Mouse (Mus musculus) MN1 (cell line): ENCODE measurements around the gene Enpp6.
"Not testable (repeated sequence)": the region's sequence is repeated elsewhere in the genome, so short reads cannot be mapped to it uniquely, and the experiment has no call there.

ENCODE experiments used
- DNase-seq: peaks from one replicate; pipeline ENCODE4 v3.0.0-alpha.2; 2016; ENCODE audit warnings: low spot score

Enpp6 gene

DNA sequence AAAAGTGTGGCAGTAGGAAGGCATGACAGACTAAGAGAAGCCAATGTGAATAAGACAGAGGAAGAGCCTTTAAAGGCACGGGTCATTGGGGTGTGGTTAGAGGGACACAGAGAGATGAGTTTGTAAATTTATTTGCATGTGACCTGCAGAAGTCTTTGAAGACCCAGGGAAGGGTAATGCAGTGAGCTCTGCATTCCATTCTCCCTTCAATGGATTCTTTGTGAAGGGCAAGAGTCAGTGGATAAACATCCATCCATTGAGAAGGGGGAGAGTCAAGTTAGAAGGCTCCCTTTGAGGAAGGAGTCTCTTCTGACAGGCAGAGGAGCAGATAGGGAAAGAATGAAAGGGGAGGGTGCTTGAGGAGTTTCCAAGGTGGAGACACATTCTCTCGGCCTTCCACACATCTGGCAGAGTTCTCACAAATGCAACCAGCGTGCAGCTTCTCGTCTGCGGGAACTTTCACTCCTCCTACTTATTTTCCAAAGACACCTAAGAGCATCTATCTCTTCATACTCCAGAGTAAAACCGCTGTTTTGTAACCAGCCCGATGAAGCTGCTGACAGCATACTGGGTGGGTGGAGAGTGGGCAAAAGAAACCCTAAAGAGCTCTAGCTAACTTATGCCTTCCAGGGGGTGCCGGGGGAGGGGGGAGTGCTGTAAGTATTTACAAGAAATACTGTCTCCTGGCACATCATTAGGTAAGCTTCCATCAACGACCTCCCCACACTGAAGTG lies 9.4 kb downstream of the Enpp6 start:
- no peak for DNase-seq

DNA sequence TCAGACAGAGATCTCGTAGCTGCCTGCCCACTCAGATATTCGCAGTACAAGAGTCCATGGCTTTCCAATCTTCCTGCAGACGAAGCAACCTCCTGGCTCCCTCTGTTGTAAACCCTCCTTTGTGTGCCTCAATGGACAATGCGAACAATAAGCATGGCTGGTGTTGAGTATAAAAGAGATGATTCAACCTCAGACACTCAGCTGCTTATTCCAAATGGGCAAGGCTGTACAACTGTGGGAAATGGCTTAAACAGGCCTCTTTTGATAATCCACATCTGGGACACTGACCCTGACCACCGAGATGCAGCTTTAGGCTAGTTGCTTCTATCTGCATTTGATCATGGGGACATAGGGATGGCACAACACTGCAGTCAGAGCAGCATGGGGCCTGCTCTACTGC lies 19.0 kb downstream of the Enpp6 start:
- no peak for DNase-seq

DNA sequence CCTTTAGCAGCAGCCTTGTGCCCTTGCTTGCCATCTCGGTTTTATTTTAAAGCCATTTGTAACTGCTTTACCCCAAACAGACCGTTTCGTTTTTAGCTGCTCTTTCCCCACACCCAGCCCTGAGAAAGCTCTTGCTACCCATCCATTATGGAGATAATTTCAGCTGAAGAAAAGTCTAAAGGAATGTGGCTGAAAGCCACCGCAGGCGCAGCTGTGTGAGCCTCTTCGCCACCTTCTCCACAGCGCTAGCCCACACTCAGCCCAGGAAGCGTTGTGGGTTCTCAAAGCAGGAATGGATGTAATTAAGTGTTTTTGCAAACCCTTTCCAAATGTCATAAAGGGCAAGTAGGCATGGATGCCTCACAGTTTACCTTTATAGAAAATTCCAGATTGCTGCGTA lies 20.1 kb downstream of the Enpp6 start:
- no peak for DNase-seq

DNA sequence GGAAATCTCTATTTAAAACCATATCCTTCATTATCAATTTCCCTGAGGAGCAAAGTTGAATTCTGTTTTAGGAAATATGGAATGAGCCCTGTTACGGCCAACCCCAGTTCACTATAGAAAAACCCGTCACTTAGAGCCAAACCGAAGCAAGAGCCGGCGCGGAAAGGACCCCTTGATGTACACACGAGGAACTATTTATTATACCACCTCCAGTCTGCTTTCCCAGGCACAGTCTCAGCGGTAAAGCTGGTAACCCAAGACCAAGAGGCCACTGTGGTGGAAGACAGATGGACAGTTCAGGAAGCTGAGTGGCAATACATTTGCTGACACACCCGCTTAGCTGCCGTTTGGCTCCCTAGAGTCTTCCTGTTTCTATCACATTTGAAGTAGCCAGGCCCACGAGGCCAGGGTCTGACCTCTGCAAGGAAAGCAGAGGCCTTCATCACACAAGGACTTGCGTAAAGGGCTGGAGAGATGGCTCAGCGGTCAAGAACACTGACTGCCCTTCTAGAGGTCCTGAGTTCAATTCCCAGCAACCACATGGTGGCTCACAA lies 21.6 kb downstream of the Enpp6 start:
- no peak for DNase-seq

DNA sequence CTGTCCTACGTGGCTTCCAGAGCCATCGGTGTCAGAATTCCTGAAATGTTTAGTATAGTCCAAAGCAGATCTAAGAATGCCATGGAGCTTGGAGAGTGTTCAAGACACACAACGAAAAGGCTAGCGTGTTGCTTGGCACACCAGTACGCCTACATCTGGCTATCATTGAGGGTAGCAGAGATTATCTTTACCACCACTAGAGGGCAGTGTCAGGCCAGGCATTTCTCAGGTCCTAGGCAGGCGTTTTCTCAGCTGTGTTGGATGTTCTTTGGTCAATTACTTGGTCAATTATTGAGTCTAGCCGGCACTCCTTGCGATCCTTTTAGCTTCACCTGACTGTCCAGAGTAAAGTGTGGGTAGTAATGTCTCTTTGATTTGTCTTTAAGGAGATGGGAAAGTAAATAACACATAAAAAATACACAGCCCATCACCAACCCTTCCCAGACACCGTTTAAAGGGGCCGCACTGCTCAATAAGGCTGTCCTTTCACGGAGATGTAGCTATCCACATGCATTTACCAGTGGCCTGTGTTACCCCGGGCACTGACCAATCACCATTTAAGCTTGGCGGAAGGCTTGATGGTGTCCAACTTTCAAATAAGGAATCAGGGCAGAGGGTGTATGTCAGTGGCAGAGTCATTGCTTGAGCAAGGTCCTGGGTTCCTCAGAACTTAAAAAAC lies 29.7 kb downstream of the Enpp6 start:
- DNase-seq, result peak; percentile 88

DNA sequence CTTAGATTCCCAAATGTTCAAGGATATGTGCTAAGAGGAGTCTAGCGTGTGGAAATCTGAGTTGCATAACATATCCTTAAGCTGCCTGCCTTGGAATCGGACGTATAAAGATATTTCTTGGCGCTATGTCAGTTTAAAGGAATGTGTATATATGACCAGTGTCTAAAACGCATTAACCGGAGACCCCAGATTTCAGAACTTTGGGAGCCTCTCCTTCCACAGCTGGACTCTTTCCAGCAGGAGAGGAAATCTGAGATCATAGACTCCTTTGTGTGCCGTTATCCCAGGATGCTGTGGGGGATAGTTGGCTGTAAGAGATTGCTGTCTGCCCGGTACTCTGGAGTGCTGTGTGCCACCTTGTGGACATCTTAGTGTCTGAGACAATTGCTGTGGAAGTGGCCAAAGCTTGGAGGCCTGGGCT lies 34.5 kb downstream of the Enpp6 start:
- DNase-seq, result no peak

DNA sequence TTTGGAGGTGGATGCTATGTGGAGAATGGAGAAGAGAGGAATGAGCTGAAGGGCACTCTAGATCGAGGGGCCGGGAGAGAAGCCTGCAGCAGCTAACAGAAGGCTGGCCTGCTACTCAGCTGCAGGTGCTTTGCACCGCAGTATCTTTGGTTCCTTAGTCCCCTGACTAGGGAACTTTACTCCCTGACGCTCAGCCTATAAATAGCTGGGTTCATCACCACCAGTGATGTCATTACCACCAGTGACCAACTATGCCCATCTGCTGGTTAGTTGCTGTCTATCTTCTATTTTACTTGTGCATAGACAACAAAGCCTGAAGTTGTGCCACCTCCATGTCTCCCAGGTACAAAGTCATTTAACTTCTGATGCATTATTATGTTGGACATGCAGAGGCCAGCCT lies 37.9 kb downstream of the Enpp6 start:
- DNase-seq, result no peak

DNA sequence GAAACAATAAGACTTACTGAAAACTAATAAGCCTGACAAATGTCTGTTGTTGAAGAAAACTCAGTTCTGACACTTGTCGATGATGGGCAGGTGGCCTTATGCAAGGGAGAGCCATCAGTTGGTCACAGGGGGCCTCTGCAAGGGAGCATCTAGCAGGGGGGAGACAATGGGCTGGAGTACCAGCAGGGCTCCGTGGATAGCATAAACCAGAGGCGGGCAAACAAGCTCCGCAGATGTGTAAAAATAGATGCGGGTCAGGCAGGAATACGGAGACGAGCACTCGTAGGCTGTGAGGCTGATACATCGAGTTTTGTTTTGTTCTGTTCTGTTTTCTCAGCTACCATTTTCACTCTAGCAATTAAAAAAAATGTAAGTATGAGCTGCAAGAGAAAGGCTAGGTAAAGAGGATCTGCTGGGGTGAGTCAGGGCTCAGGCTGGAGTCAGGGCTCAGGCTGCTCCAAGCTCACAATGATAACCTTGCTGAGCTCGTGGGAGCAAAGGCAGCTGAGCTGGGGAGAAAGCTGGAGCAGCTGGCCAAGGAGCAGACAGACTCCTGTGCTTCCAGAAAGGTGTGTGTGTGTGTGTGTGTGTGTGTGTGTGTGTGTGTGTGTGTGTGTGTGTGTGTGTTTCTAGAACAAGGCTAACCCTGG lies 40.3 kb downstream of the Enpp6 start:
- no peak for DNase-seq

DNA sequence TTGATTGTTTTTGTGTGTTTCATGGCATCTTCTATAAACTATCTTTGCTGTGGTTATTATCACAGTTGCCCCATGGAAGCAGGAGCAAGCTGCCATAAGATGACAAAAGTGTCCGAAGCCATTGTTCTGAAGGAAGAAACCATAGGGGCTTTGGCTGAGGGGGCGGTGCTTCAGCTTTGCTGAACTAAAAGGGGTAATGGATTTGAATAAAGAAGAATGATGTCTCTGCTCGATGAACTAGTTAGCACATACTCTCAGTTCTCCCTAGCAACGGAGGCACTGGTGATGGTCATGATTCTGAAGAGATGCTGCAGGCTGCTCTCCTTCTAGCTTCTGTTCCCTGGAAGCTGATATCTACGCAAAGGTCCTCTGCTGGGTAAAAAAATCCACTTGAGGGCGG lies 41.8 kb downstream of the Enpp6 start:
- no peak for DNase-seq

DNA sequence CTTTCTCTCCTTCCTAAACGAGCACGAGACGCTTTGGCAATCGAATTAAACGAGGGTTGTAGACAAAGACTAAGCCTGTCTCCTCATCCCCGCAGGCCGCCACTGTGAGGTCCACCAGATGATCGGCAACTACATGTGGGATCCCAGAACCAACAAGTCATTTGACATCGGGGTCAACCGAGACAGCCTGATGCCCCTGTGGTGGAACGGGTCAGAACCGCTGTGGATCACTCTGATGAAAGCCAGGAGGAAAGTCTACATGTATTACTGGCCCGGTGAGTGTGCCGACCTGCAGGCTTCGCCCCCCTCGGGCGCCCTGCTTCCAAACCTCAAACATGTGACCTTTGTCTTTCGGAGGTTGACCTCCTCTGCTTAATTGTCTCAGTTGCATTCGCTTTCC lies 43.6 kb downstream of the Enpp6 start:
- no peak for DNase-seq

DNA sequence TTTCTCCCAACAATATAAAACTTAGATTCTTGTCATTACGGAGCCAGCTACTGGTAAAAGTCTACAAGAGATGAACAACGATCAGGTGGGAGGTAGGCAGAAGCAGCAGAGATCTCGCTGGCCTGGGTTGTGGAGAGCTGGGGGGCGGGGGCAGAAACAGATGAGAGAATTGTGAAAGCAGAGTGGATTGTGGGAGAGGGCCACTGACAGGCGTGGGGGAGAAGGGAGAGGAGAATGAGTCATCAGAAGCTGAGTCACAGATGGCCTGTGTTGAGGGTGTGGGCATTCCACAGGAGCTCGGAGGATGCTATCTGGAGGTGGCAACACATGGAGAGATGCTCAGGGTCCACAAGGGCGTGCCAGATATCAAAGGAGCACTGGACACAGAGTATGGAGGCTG lies 45.4 kb downstream of the Enpp6 start:
- peak; percentile 40 for DNase-seq

DNA sequence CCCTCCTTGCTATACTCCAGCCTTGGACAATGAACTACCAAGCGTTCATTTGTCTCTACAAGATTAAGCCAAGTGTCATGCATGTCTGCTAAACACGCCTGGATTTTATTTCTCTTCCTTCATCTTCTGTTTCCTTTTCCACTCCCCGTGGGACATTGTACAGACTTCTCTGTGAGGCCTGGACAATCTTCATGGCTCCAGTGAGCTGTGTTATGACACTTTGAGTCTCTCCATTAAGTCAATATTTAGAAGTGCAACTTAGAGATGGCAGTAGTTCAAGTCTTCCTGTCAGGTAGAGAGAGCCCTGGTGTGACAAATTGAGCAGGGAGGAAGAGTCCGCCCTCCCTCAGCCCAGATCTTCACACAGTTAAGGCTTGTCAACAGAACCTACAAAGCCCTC lies 47.3 kb downstream of the Enpp6 start:
- peak; percentile 73 for DNase-seq

DNA sequence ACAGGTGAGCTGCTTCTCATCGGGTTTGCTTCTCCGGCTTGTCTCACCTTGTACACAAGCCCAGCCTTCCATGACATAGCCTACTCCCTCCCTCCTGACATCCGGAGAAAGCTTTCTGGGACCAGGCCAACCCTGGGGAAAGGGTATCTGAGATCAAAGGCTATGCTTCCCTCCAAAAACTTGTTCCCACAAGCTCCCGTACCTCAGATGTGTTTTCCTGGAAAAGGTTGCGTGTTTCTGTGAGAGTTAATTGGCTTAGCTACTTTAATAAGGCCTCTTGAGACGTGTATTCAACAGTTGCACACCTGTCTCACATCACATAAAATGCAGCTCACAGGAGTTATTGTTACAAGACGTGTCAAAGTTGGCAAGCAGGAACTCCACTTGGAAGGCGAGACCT lies 49.8 kb downstream of the Enpp6 start:
- DNase-seq, result no peak

DNA sequence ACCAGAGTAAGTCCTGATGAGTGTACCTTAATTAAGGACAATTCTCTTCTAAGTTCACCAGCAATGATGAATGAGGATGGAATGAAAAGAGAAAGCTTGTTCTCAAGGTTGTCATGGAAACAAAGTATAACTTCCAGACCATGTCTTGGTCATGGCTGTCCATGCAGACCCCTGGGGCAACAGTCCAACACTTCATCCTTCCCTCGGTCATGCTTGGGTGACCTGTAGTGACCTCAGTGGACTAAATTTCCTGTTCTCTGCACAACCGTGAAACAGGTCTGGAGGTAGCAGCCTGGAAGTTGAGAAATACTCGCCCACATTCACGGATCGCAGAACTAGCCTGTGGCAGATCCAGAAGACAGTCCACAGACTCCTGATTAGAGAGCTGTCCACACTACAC lies 50.7 kb downstream of the Enpp6 start:
- DNase-seq, result no peak

DNA sequence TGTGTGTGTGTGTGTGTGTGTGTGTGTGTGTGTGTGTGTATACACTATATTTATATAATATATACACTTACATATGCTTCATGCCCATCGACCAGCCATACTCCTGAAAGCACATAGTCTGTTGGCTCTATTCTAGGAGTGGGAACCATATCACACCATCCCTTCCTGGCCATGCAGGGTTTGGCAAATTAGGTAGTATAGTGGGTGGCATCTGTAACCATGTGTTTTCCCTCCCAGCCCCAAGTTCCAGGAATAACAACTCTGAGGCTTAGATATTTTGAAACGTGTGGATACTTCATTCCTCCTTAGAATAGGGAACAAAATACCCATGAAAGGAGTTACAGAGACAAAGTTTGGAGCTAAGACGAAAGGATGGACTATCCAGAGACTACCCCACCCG lies 53.5 kb downstream of the Enpp6 start:
- DNase-seq, result not testable (repeated sequence)

DNA sequence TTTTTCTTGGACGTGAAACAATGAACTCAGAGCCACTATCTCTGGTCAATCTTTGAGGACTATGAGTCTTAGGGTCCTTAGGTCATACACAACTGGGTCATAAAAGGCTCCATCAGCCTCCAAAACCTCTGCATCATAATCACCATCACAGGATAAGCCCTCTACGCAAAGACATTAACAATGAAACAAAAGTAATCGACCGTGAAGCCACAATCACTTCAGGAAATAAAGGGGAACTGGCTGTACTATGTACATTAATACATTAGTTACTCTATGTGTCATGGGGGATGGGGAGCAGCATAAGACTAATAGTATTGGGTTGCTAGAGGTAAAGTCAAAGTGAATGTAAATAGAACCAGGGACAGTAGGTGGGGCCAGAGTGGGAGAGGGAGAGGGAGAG lies 59.7 kb downstream of the Enpp6 start:
- DNase-seq, result no peak

DNA sequence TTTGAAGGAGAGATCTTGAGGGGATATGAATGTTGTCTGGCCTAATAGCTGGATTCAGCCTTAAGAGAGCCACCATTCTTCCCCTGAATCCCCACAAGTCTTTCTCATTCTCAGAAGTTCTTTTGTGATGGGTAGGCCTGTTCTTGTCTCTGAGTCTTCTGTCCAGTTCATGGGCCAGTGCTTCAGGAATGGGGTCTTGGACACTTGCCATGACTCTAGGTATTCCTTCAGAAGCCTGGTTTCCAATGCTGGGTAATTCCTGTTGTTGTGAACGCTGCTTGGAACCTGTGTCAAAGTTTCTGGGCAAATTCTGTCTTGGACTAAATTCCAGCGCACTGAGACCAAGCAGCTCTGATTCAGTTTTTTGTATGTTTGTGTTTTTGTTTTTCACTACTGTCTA lies 60.5 kb downstream of the Enpp6 start:
- DNase-seq, result no peak

DNA sequence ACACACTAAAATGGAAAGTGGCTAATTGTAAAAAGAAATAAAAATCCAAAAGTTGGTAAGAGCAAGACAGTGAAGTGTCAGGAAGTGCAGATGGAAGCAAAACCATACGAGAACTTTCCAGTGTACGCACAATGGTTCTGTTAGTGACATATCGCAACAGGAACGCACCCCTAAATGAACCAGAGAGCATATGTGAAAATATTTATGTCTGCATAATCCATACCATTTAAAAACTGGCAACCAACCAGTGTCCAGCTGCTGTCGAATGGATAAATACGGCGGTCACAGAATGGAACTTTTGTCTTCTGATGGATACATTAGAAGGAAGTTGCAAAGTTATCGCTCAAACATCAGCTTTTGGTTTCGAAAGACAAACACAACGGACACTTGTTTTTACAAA lies 61.9 kb downstream of the Enpp6 start:
- no peak for DNase-seq

DNA sequence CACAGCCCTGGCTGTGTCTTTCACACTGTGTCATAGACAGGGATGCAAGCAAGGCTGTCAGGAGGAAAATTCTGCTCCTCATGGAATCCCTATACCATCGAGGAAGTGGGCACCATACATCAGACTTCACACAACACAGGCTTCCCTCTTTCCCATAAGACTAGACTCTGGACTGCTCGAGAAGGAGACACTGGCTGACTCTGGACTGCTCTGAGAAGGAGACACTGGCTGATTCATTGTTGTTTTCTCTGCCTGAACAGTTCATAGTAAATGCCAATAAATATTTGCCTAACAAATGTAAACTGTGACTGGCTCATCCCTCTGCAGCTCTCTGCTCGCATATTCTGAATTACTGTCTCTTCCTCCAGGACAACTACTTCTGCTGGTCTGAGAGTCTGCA lies 66.0 kb downstream of the Enpp6 start:
- no peak for DNase-seq

DNA sequence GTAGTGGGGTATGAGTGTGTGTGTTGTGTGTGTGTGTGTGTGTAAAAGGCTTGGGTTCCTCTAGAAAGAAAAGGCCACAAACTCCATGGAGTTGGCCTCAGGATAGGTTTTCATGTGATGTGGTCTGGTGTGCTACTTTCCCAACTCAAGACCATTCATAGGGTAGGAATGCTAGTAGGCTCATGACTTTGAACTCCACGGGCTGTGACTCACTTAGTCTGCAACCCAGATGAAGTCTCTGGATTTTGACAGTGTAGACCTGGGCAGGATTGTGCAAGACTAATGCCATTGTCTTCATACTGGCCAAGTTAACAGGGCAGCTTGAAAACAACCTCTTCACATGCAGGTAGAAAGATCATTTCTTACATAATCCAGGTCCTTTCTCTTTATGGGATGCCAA lies 69.4 kb downstream of the Enpp6 start:
- DNase-seq, result no peak

DNA sequence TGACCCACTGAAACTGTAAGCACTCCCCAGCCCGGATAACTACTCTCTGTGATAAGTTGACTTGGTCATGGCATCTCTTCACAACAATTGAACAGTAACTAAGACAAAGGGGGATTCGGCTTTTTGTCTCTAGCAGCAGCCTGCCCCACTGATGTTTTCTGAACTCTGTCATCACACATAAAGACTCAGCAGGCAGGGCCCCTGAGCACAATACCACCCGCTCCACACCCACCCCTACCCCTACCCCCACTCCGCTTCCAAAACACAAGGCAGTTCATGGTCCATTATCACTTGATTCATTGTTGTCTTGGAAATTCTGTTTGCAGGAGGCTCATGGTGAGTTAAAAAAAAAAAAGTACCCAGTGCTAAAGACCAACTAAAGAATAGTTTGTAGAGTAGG lies 71.8 kb downstream of the Enpp6 start:
- DNase-seq, result no peak

DNA sequence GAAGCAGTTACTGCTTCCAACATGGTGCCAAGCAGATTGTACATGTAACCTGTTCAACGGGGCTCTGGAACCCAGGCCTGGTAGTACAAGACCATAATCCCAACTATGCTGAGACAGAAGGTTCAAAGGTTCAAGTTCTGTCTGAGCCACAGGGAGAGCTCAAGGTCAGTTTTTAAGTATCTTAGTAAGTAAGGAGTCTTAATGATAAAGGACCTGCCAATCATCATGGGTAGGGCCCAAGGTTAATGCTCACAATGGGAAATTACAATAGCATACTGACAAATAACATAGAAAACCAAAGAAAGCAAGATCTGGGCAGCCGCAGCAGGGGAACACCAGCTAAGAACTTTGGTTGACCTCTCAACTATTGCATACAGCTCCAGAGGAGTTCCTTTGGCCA lies 72.3 kb downstream of the Enpp6 start:
- no peak for DNase-seq

DNA sequence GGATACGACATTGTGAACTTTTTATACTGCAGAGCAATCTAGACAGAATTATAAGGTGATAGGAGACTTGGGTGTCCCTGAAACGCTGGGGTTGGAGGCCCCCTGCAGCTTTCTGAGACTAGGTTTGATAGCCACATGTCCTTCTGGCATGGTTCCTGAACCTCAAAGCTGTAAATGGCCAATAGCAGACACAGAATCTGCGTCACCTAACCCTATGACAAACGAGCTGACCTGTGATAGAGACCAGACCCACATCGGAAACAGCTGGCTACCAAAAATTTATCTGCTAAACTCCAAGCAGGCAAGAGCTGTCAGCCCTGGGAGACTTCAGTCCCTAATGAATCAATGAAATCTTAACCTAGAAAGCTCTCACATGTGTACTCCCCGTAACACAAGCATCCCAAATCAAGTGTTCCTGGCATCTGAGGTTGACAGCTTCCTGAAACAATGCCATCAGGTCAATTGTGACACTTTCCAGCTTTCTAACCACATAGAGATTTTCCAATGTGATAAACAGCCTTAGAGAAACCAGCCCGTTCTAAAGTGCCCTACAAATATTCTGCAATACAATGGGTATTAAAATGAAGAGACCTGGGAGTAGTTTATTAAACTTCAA lies 74.5 kb downstream of the Enpp6 start:
- peak; percentile 93 for DNase-seq
